Mouse (Mus musculus) neural tube, embryonic 12.5 days (tissue): Measurements from ENCODE around the gene Fnd3c2. TPM values are rescaled to one million over a fixed set of nuclear protein-coding genes. Genes with fewer than 3 reads are reported as not detected.
"Not testable (repeated sequence)": the region's sequence is repeated elsewhere in the genome, so short reads cannot be mapped to it uniquely, and the experiment has no call there.

Experiments
- ATAC-seq: fragments of 200-750 bp; cut with Nextera tagmentation; 2 replicates; pipeline ENCODE4 v1.8.0; 2017; ENCODE audit warnings: low read depth, mild to moderate bottlenecking, moderate TSS enrichment, moderate library complexity; ENCODE audit not compliant: low FRiP score
- H3K27ac ChIP-seq: fragments of 300-500 bp; sonication (generic); 2 replicates; pipeline ENCODE4 v1.5.1; 2016
- H3K27me3 ChIP-seq: fragments of 300-500 bp; sonication (generic); replicated peaks from 2 replicates; pipeline ENCODE4 v1.6.1; 2016; ENCODE audit warnings: mild to moderate bottlenecking
- H3K36me3 ChIP-seq: fragments of 300-500 bp; sonication (generic); 2 replicates; pipeline ENCODE4 v1.6.1; 2016; ENCODE audit warnings: mild to moderate bottlenecking
- H3K4me1 ChIP-seq: fragments of 300-500 bp; sonication (generic); 2 replicates; pipeline ENCODE4 v1.6.1; 2016
- H3K4me2 ChIP-seq: fragments of 300-500 bp; sonication (generic); replicated peaks from 2 replicates; pipeline ENCODE4 v1.6.1; 2016; ENCODE audit warnings: mild to moderate bottlenecking
- H3K4me3 ChIP-seq: fragments of 300-500 bp; sonication (generic); 2 replicates; pipeline ENCODE4 v1.5.1; 2016
- H3K9ac ChIP-seq: fragments of 300-500 bp; sonication (generic); 2 replicates; pipeline ENCODE4 v1.6.1; 2016; ENCODE audit warnings: mild to moderate bottlenecking
- H3K9me3 ChIP-seq: fragments of 300-500 bp; sonication (generic); 2 replicates; pipeline ENCODE4 v1.6.1; 2016; ENCODE audit warnings: mild to moderate bottlenecking
- WGBS: fragments of 180-500 bp; shearing (Covaris S2); methylation state at CpG from one replicate; pipeline ENCODE4 v1.1.7; 2016; 5-methylcytosine and 5-hydroxymethylcytosine counted together
- polyA plus RNA-seq: library from polyadenylated mRNA; unstranded; fragments of >200 nt; fragmentation: Nextera tagmentation; extraction: Ambion mirVana; gene quantifications from 2 replicates; pipeline ENCODE4 v1.2.1, GENCODE M21; 2016

Fnd3c2 gene
- not detected in 2 replicates for polyA plus RNA-seq

DNA sequence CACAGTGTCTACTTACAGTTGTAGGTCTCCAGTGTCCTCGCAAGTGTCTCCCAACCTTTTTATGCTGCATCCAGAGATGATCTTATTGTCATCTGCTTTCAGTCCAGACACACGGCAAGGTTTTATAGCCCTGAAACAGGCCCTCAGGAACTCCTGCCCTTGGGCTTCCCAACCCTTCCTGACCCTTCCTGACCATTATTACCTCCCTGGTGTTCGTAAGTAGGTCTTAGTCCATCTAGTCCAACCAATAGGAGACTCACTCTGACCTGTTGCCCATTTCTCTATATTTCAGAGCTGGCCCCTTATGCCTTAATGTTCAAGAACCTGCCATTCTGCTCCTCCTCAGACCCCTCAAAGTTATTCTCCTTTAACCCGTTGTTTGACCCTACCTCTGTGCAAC is at the start of gene Fnd3c2:
TSS of gene Fnd3c2 (minus strand) at position 101 of the 400 bp plus-strand sequence.
- no peak within 1 kb of the TSS for H3K9ac ChIP-seq
- no peak within 1 kb of the TSS for H3K4me3 ChIP-seq
- WGBS, result 82% methylated on average over 4 of the region's 4 CpGs
- no peak within 1 kb of the TSS for H3K4me2 ChIP-seq
- H3K27me3 ChIP-seq, result no peaks in the 10 kb centered on the region
- H3K9me3 ChIP-seq, result no peaks in the 10 kb centered on the region
- no peaks in the 10 kb centered on the region for H3K36me3 ChIP-seq
- ATAC-seq, result no peak
- H3K4me1 ChIP-seq, result no peaks in the 10 kb centered on the region
- H3K27ac ChIP-seq, result no peak within 1 kb of the TSS

DNA sequence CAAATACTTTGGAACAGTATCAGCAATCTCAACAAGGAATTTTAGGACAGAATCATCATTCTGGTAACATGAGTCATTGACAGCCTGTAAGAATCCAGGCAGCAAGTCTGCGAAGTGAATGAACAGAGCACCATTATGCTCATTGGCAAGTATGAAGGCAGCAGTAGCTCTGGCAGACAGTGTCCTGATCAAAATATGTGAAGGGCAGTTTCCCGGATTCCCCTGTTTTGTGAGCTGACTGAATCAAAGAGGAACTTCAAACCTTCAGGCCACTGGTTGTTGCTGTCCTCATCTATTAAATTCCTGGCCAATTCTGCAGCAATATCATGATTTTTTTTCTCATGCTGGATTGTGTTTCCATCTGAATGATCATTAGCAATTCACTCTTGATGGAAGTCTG is 29.3 kb upstream of the Fnd3c2 start:
- no peak overlapping the region for H3K4me2 ChIP-seq
- H3K27me3 ChIP-seq, result no peaks in the 10 kb centered on the region
- ATAC-seq, result no peak
- H3K36me3 ChIP-seq, result no peaks in the 10 kb centered on the region
- WGBS, result 83% methylated on average over 2 of the region's 2 CpGs
- H3K27ac ChIP-seq, result no peak overlapping the region
- no peak overlapping the region for H3K4me3 ChIP-seq
- no peak overlapping the region for H3K9ac ChIP-seq
- H3K4me1 ChIP-seq, result no peaks in the 10 kb centered on the region
- H3K9me3 ChIP-seq, result no peaks in the 10 kb centered on the region

DNA sequence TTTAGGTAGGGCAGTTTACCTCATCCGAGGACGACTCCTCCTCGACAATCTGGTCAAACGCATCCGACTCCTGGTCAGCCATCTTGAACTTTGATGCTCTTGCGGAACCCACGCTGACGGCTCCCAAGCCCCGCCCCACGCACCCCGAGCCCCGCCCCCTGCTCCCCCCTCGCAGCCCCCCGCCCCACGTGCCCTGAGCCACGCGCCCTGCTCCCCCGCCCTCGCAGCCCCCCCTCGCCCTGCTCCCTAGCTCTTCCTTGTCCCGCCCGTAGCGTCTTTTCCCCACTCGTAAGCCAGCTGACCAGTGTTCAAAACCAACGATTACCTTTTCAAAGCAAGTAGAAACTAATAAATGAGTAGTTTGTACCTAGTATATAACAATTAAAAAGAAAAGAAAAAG is 34.1 kb downstream of the Fnd3c2 start, which contains the start of gene Taf9b:
TSS of gene Taf9b (minus strand) at position 101 of the 400 bp plus-strand sequence.
- no peak within 1 kb of the TSS for H3K27ac ChIP-seq
- H3K4me2 ChIP-seq, result peak within 1 kb of the TSS; percentile 56
- H3K36me3 ChIP-seq, result no peaks in the 10 kb centered on the region
- H3K27me3 ChIP-seq, result no peaks in the 10 kb centered on the region
- no peaks in the 10 kb centered on the region for H3K4me1 ChIP-seq
- 92% methylated on average over 25 of the region's 25 CpGs for WGBS
- no peak within 1 kb of the TSS for H3K9ac ChIP-seq
- no peak within 1 kb of the TSS; the same call in 1 of the 2 replicates for H3K4me3 ChIP-seq
- ATAC-seq, result no peak
- no peaks in the 10 kb centered on the region for H3K9me3 ChIP-seq

- ATAC-seq, result peak; percentile 91
- Histone ChIP-seq H3K4me3 (peak overlapping the region; percentile 52), H3K4me2 (peak overlapping the region; percentile 56), H3K36me3 (no peaks in the 10 kb centered on the region), H3K4me1 (no peaks in the 10 kb centered on the region), H3K27ac (peak overlapping the region; percentile 26; the same call in 1 of the 2 replicates), H3K9me3 (no peaks in the 10 kb centered on the region), H3K9ac (peak overlapping the region; percentile 69), H3K27me3 (no peaks in the 10 kb centered on the region)
- 24% methylated on average over 60 of the region's 60 CpGs for WGBS
Measured at GRCm38 (mm10) chrX:106219171-106220032, 35.8 kb downstream of the Fnd3c2 start.

GRCm38 (mm10) chrX:106209100-106209499 is 46.1 kb downstream of the Fnd3c2 start:
- Histone ChIP-seq H3K4me1 (no peaks in the 10 kb centered on the region), H3K4me2 (no peak overlapping the region), H3K27ac (no peak overlapping the region), H3K36me3 (no peaks in the 10 kb centered on the region), H3K9ac (no peak overlapping the region), H3K27me3 (no peaks in the 10 kb centered on the region), H3K4me3 (no peak overlapping the region), H3K9me3 (no peaks in the 10 kb centered on the region)
- ATAC-seq, result no peak
- 97% methylated on average over 2 of the region's 2 CpGs for WGBS

DNA sequence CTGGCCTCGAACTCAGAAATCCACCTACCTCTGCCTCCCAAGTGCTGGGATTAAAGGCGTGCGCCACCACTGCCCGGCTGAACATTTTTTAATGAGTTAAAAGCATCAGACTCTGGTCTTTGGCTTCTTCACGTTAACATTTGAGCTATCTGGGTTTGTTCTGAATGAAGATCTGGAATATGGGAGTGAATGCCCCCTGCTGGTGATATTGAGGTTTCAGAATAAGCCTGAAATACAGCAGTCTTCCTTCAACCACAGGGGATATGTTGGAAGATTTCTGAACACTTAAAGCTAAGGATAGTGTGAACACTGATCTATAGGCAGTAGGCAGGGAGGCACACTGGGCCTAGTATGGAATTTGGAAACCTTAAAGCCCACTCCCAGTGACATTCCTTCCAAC is 56.3 kb downstream of the Fnd3c2 start:
- Histone ChIP-seq H3K4me3 (no peak overlapping the region), H3K36me3 (peaks cover 28% of the 10 kb centered on the region), H3K27me3 (no peaks in the 10 kb centered on the region), H3K9me3 (no peaks in the 10 kb centered on the region), H3K27ac (no peak overlapping the region), H3K9ac (no peak overlapping the region), H3K4me1 (no peaks in the 10 kb centered on the region), H3K4me2 (no peak overlapping the region)
- no peak for ATAC-seq
- WGBS, result 88% methylated on average over 5 of the region's 5 CpGs

DNA sequence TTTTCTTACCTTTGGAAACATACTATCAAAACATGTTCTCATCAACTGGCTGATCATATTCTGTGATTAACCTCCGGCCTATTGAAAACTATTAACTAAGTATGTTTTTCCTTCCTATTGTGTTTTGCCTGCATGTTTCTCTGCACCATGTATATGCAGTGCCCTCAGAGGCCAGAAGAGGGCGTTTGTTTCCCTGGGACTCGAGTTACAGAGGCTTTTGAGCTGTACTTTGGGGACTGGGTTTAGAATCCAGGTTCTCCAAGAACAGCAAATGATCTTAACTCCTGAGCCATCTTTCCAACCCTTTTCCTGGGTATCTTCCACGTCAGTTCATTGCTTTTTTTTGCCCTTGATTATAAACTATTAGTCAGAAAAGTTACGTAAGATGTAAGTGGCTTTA is 57.9 kb downstream of the Fnd3c2 start:
- Histone ChIP-seq H3K27ac (no peak overlapping the region), H3K4me1 (no peaks in the 10 kb centered on the region), H3K36me3 (peaks cover 22% of the 10 kb centered on the region), H3K9ac (no peak overlapping the region), H3K4me2 (no peak overlapping the region), H3K4me3 (no peak overlapping the region), H3K9me3 (no peaks in the 10 kb centered on the region), H3K27me3 (no peaks in the 10 kb centered on the region)
- ATAC-seq, result no peak
- WGBS, result 70% methylated on average over 5 of the region's 5 CpGs

DNA sequence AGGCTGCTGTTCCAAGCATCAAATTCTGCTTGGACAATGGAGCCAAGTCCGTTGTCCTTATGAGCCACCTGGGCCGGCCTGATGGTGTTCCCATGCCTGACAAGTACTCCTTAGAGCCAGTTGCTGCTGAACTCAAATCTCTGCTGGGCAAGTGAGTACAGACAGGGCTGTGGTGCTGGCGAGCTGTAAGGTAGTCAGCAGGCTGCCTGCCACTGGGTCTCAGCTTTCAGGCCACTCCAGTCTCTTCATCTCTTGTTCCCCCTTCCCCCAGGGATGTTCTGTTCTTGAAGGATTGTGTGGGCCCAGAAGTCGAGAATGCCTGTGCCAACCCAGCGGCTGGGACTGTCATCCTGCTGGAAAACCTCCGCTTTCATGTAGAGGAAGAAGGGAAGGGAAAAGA is 60.8 kb downstream of the Fnd3c2 start:
- H3K4me2 ChIP-seq, H3K9ac ChIP-seq, ATAC-seq, H3K27me3 ChIP-seq, H3K4me1 ChIP-seq, H3K9me3 ChIP-seq, H3K4me3 ChIP-seq, H3K27ac ChIP-seq: not testable (repeated sequence)
- H3K36me3 ChIP-seq, result peaks cover 11% of the 10 kb centered on the region
- WGBS, result 90% methylated on average over 6 of the region's 6 CpGs

DNA sequence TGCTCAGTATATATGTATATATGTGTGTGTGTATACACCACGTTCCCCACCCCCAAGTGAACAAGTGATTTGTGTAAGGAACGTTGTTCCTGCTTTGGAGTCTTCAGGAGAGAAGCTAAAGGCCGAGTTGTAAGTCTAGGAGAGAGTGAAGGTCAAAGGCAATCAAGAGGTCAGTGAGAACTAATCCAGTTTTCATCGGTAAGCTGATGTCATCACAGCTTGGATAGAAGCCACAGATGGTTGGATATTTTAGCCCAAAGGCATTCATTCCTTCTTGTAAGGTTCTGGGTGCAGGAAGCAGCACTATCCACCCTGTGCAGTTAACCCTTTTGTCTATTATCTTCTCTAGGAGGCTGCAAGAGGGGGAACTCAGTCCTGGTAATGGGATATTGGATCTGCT is 65.1 kb downstream of the Fnd3c2 start:
- Histone ChIP-seq H3K9ac (no peak overlapping the region), H3K27ac (no peak overlapping the region), H3K27me3 (no peaks in the 10 kb centered on the region), H3K4me2 (peak overlapping the region; percentile 65; the same call in 1 of the 2 replicates), H3K4me3 (no peak overlapping the region), H3K36me3 (no peaks in the 10 kb centered on the region; the same call in 1 of the 2 replicates), H3K9me3 (no peaks in the 10 kb centered on the region), H3K4me1 (no peaks in the 10 kb centered on the region; the same call in 1 of the 2 replicates)
- 42% methylated on average over 4 of the region's 4 CpGs for WGBS
- no peak for ATAC-seq

DNA sequence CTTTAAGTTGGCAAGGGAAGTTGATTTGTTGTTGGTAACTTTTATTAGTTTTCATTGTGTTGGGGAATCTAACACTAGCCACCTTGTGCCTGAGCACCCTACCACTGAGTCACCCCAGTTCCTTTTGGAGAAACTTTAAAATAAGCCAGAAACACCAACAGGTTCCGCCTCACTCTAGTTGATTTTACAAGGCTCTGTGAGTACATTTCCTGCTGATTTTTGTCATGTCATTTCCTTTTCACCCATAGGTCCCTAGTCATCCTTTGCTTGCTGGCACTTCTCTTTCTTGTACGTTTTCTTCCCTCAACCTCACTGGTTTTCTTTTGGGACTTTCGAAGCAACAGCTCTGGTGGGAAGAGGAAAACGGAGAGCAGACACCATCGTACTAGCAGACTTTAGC is 65.8 kb downstream of the Fnd3c2 start:
- no peak overlapping the region for H3K9ac ChIP-seq
- H3K36me3 ChIP-seq, result no peaks in the 10 kb centered on the region; the same call in 1 of the 2 replicates
- H3K27me3 ChIP-seq, result no peaks in the 10 kb centered on the region
- H3K9me3 ChIP-seq, result no peaks in the 10 kb centered on the region
- WGBS, result 62% methylated on average over 5 of the region's 5 CpGs
- peak overlapping the region; percentile 65 for H3K4me2 ChIP-seq
- H3K4me3 ChIP-seq, result 0 out of 2 replicates have a peak overlapping the region, but pooled peaks have one; percentile 53
- no peak overlapping the region for H3K27ac ChIP-seq
- no peak for ATAC-seq
- no peaks in the 10 kb centered on the region; the same call in 1 of the 2 replicates for H3K4me1 ChIP-seq

DNA sequence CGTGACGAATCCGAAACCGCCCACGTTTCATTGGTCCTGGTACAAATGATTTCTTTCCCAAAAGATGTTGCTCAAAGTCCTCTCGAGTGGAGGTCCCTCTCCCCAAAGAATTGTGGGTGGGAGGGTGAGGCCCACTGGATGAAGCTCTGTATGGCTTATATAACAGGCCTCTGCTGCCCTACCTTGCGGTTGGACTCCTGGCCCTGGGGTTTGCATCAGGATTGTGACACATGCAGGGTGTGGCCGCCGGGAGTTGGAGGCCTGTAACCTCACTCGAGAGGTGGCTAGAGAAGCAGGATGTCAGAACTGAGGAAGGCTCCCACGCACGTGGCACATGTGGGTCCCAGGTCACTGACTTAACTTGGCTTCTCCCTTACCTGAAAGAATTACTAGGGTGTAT is 67.4 kb downstream of the Fnd3c2 start:
- no peak for ATAC-seq

DNA sequence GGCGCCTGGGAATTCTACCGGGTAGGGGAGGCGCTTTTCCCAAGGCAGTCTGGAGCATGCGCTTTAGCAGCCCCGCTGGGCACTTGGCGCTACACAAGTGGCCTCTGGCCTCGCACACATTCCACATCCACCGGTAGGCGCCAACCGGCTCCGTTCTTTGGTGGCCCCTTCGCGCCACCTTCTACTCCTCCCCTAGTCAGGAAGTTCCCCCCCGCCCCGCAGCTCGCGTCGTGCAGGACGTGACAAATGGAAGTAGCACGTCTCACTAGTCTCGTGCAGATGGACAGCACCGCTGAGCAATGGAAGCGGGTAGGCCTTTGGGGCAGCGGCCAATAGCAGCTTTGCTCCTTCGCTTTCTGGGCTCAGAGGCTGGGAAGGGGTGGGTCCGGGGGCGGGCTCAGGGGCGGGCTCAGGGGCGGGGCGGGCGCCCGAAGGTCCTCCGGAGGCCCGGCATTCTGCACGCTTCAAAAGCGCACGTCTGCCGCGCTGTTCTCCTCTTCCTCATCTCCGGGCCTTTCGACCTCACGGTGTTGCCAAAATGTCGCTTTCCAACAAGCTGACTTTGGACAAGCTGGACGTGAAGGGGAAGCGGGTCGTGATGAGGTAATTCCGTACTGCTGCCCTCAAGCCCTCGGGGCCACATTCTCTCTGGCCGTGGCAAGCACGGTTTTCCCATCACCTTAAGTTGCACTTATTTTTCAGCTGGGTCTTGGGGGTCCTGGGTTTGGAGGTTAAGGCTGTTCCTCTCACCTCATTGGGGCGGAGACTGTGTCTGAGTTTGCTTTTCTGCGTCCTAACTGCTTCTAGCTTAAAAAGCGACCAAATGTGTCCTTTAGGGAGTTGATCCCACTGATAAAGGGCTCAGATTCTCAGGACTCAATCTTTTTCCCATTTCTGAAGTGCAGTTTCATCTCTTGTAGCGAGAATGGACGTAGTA is 68.2 kb downstream of the Fnd3c2 start, which contains the start of gene Pgk1:
TSS of gene Pgk1 (plus strand) at position 388 of the 937 bp plus-strand sequence.
- peak; percentile 95 for ATAC-seq
- H3K9me3 ChIP-seq, result no peaks in the 10 kb centered on the region

More for the DNA sequence above, 67.4 kb downstream of the Fnd3c2 start:
- Histone ChIP-seq H3K9me3 (no peaks in the 10 kb centered on the region), H3K27ac (no peak overlapping the region), H3K36me3 (no peaks in the 10 kb centered on the region), H3K27me3 (no peaks in the 10 kb centered on the region), H3K4me3 (peak overlapping the region; percentile 53), H3K4me2 (peak overlapping the region; percentile 65), H3K9ac (peak overlapping the region; percentile 49), H3K4me1 (no peaks in the 10 kb centered on the region; the same call in 1 of the 2 replicates)
- WGBS, result 26% methylated on average over 12 of the region's 12 CpGs

More for the DNA sequence above, 68.2 kb downstream of the Fnd3c2 start, which contains the start of gene Pgk1:
- Histone ChIP-seq H3K4me1 (no peaks in the 10 kb centered on the region; the same call in 1 of the 2 replicates), H3K9ac (peak within 1 kb of the TSS; percentile 49), H3K27me3 (no peaks in the 10 kb centered on the region), H3K4me3 (peak within 1 kb of the TSS; percentile 53), H3K4me2 (peak within 1 kb of the TSS; percentile 65), H3K27ac (peak within 1 kb of the TSS; percentile 42; the same call in 1 of the 2 replicates), H3K36me3 (no peaks in the 10 kb centered on the region)
- 16% methylated on average over 54 of the region's 55 CpGs for WGBS
